9 mouse cellular contexts compared by ENCODE assay signal in the genomic region with DNA sequence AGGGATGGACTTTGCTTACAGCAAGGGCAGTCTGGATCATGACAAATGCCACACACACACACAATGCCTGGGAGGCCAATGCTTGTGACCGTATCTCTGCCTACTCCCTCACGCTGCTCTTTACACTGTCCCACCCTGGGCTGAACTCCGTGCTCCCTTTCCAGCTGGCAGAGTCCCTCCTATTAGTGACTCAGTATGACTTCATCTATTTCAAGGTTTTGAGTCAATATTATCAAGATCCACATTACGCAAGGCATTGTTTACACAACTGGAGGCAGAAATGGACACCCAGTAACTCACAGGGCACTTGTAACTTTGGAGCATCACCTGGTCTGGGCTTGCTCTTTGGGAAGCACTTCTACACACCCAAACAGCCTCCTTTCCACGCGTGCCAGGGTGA.
DNase-seq lines count a peak whose midpoint lies in the region; ATAC-seq and TF ChIP-seq lines count a peak whose summit lies in the region.
"Had no signal": no experiment of that assay in that cellular context is flagged by ENCODE, and none has a peak within 500 bp of the region (broad histone marks: within the 10 kb centered on the region; RNA-seq: fewer than 3 reads in every experiment).

No protein-coding gene starts in this region.

- H3K4me2 ChIP-seq in midbrain, embryonic 11.5 days = no peak overlapping the region
- no peak overlapping the region for H3K4me2 ChIP-seq in midbrain, postnatal 0 days (ENCODE audit: low read depth, low read length, poor library complexity, severe bottlenecking)
- H3K4me2 ChIP-seq in liver, embryonic 15.5 days = no peak overlapping the region
- no peak overlapping the region for H3K4me2 ChIP-seq in stomach, embryonic 16.5 days (ENCODE audit: low read depth, low read length)
- H3K4me2 ChIP-seq: hindbrain, embryonic 15.5 days had no signal

- H3K4me3 ChIP-seq in midbrain, embryonic 11.5 days (ENCODE audit: low read depth, low read length) = no peak overlapping the region
- H3K4me3 ChIP-seq in midbrain, postnatal 0 days (ENCODE audit: low read depth, low read length) = no peak overlapping the region
- H3K4me3 ChIP-seq in liver, embryonic 15.5 days (replicated peaks) = no peak overlapping the region
- no peak overlapping the region for H3K4me3 ChIP-seq in stomach, embryonic 16.5 days (replicated peaks; ENCODE audit: low read length)
- H3K4me3 ChIP-seq: hindbrain, embryonic 15.5 days had no signal

- DNase-seq in midbrain, embryonic 11.5 days (ENCODE audit: low spot score, missing footprints) = peak; percentile 47
- DNase-seq in midbrain, postnatal 0 days (ENCODE audit: low spot score) = no peak
- peak; percentile 34 for DNase-seq in gastrocnemius, postnatal 25 days
- no peak for DNase-seq in layer of hippocampus, adult 9-11 months
- DNase-seq in cerebellum, postnatal 25 days = no peak
- no peak for DNase-seq in embryo, embryonic 11 days

- H3K27ac ChIP-seq in midbrain, embryonic 11.5 days (ENCODE audit: low read depth, low read length) = no peak overlapping the region
- no peak overlapping the region for H3K27ac ChIP-seq in midbrain, postnatal 0 days (ENCODE audit: low read depth, low read length)
- no peak overlapping the region for H3K27ac ChIP-seq in liver, embryonic 15.5 days (replicated peaks)
- peak overlapping the region; percentile 62 for H3K27ac ChIP-seq in stomach, embryonic 16.5 days (ENCODE audit: low read length)
- H3K27ac ChIP-seq: hindbrain, embryonic 15.5 days had no signal

- no peak for TF ChIP-seq CTCF in midbrain, postnatal 0 days (IDR thresholded peaks at IDR 0.05)

- H3K27me3 ChIP-seq in midbrain, embryonic 11.5 days (ENCODE audit: control insufficient read depth, insufficient read depth, low read length) = no peaks in the 10 kb centered on the region
- H3K27me3 ChIP-seq in midbrain, postnatal 0 days (ENCODE audit: insufficient read depth, low read length) = no peaks in the 10 kb centered on the region
- H3K27me3 ChIP-seq in liver, embryonic 15.5 days = no peaks in the 10 kb centered on the region
- H3K27me3 ChIP-seq in stomach, embryonic 16.5 days (ENCODE audit: control insufficient read depth, insufficient read depth, low read length) = no peaks in the 10 kb centered on the region
- H3K27me3 ChIP-seq: hindbrain, embryonic 15.5 days had no signal

- no peaks in the 10 kb centered on the region for H3K4me1 ChIP-seq in midbrain, embryonic 11.5 days (ENCODE audit: control insufficient read depth, insufficient read depth, low read length)
- H3K4me1 ChIP-seq in midbrain, postnatal 0 days (ENCODE audit: insufficient read depth, low read length) = no peaks in the 10 kb centered on the region
- peaks cover 9% of the 10 kb centered on the region for H3K4me1 ChIP-seq in liver, embryonic 15.5 days (replicated peaks)
- 0 out of 2 replicates have a peak, but pooled peaks cover 4% of the 10 kb centered on the region for H3K4me1 ChIP-seq in stomach, embryonic 16.5 days (ENCODE audit: control insufficient read depth, insufficient read depth, low read length)
- H3K4me1 ChIP-seq: hindbrain, embryonic 15.5 days had no signal

- WGBS in midbrain, embryonic 11.5 days = 91% methylated on average over 6 of the region's 6 CpGs
- WGBS in midbrain, postnatal 0 days = 85% methylated on average over 6 of the region's 6 CpGs
- WGBS in liver, embryonic 15.5 days (ENCODE audit: insufficient replicate concordance) = 77% methylated on average over 6 of the region's 6 CpGs
- WGBS in stomach, embryonic 16.5 days = 54% methylated on average over 6 of the region's 6 CpGs

- ATAC-seq in midbrain, embryonic 11.5 days (ENCODE audit: low FRiP score) = no peak
- ATAC-seq in midbrain, postnatal 0 days (ENCODE audit: low FRiP score) = no peak
- ATAC-seq in liver, embryonic 15.5 days (ENCODE audit: insufficient read depth) = peak; percentile 80
- peak; percentile 95 for ATAC-seq in stomach, embryonic 16.5 days (ENCODE audit: insufficient read depth, low FRiP score)

- no peak overlapping the region for H3K9ac ChIP-seq in midbrain, embryonic 11.5 days (ENCODE audit: low read length)
- no peak overlapping the region for H3K9ac ChIP-seq in midbrain, postnatal 0 days (replicated peaks; ENCODE audit: low read length, poor library complexity, severe bottlenecking)
- H3K9ac ChIP-seq in liver, embryonic 15.5 days = no peak overlapping the region
- no peak overlapping the region for H3K9ac ChIP-seq in stomach, embryonic 16.5 days (ENCODE audit: low read length)
- H3K9ac ChIP-seq: hindbrain, embryonic 15.5 days had no signal

- H3K9me3 ChIP-seq in midbrain, embryonic 11.5 days (ENCODE audit: control insufficient read depth, low read length) = no peaks in the 10 kb centered on the region
- H3K9me3 ChIP-seq in midbrain, postnatal 0 days (ENCODE audit: low read length) = no peaks in the 10 kb centered on the region
- H3K9me3 ChIP-seq in liver, embryonic 15.5 days (replicated peaks) = no peaks in the 10 kb centered on the region
- H3K9me3 ChIP-seq in stomach, embryonic 16.5 days (replicated peaks; ENCODE audit: control insufficient read depth, low read length) = no peaks in the 10 kb centered on the region
- H3K9me3 ChIP-seq: hindbrain, embryonic 15.5 days had no signal

- H3K36me3 ChIP-seq in midbrain, embryonic 11.5 days (ENCODE audit: control insufficient read depth, insufficient read depth, low read length) = no peaks in the 10 kb centered on the region
- no peaks in the 10 kb centered on the region for H3K36me3 ChIP-seq in midbrain, postnatal 0 days (ENCODE audit: insufficient read depth, low read length)
- no peaks in the 10 kb centered on the region for H3K36me3 ChIP-seq in liver, embryonic 15.5 days (replicated peaks)
- no peaks in the 10 kb centered on the region for H3K36me3 ChIP-seq in stomach, embryonic 16.5 days (ENCODE audit: control insufficient read depth, insufficient read depth, low read length)
- H3K36me3 ChIP-seq: hindbrain, embryonic 15.5 days had no signal

Comparison
In these comparisons a context has a peak if more than half of its experiments do, and no peak if none do; other contexts are left out.
1. DNase-seq: peak in midbrain, embryonic 11.5 days (single experiment) and gastrocnemius, postnatal 25 days (single experiment); none in midbrain, postnatal 0 days (single experiment), layer of hippocampus, adult 9-11 months (single experiment), cerebellum, postnatal 25 days (0 of 2) and embryo, embryonic 11 days (single experiment).
2. ATAC-seq: peak in liver, embryonic 15.5 days (single experiment) and stomach, embryonic 16.5 days (single experiment); none in midbrain, embryonic 11.5 days (single experiment) and midbrain, postnatal 0 days (single experiment).